ENCODE assay signal across 25 mouse cellular contexts in the genomic region with DNA sequence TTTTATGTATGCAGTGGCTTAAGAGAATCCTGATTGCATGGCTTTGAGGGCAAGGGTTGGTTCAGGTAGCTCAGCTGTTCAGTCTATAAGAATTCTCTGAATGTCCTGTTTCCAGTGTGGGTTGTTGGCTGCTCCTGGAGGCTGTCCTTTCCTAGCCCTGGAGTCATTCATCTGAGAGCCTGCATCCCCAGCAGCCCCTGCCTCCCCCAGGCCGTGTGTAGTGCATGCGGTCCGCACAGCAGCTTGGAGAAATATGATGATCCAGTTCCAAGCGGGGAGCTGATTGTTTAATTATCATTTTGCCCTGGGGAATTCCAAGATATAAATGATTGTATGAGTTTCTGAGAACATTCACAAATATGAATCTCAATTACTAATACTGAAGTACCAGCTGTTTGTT. TPM values are rescaled to one million over a fixed set of nuclear protein-coding genes. Genes with fewer than 3 reads are reported as not detected.
A peak's percentile ranks its signal among the peaks of the same experiment; 100 is the strongest.
DNase-seq lines count a peak whose midpoint lies in the region; ATAC-seq and TF ChIP-seq lines count a peak whose summit lies in the region.
"Had no signal": no experiment of that assay in that cellular context is flagged by ENCODE, and none has a peak within 500 bp of the region (broad histone marks: within the 10 kb centered on the region; RNA-seq: fewer than 3 reads in every experiment).

No protein-coding gene starts in this region.

- H3K27ac ChIP-seq in hindbrain, embryonic 13.5 days, result peak overlapping the region; percentile 52; the same call in 1 of the 2 replicates
- H3K27ac ChIP-seq in hindbrain, postnatal 0 days, result no peak overlapping the region
- peak overlapping the region; percentile 59 for H3K27ac ChIP-seq in kidney, embryonic 16.5 days (ENCODE audit: low read length)
- 0 out of 2 replicates have a peak overlapping the region, but pooled peaks have one; percentile 17 for H3K27ac ChIP-seq in brown adipose tissue, adult 24 weeks (replicated peaks; ENCODE audit: low read depth, low read length)
- H3K27ac ChIP-seq: midbrain, embryonic 12.5 days had no signal

- H3K27me3 ChIP-seq in hindbrain, embryonic 13.5 days, result no peaks in the 10 kb centered on the region
- H3K27me3 ChIP-seq in hindbrain, postnatal 0 days (ENCODE audit: insufficient read depth, low read length), result no peaks in the 10 kb centered on the region
- no peaks in the 10 kb centered on the region for H3K27me3 ChIP-seq in kidney, embryonic 16.5 days (ENCODE audit: insufficient read depth, low read length)
- H3K27me3 ChIP-seq: embryonic facial prominence, embryonic 15.5 days; liver, embryonic 12.5 days; midbrain, embryonic 12.5 days had no signal

- H3K9me3 ChIP-seq in hindbrain, embryonic 13.5 days, result no peaks in the 10 kb centered on the region
- no peaks in the 10 kb centered on the region for H3K9me3 ChIP-seq in hindbrain, postnatal 0 days (ENCODE audit: low read length)
- H3K9me3 ChIP-seq in kidney, embryonic 16.5 days (ENCODE audit: low read length), result no peaks in the 10 kb centered on the region
- H3K9me3 ChIP-seq: embryonic facial prominence, embryonic 15.5 days; liver, embryonic 12.5 days; midbrain, embryonic 12.5 days had no signal

- H3K4me3 ChIP-seq in hindbrain, embryonic 13.5 days, result no peak overlapping the region
- no peak overlapping the region for H3K4me3 ChIP-seq in hindbrain, postnatal 0 days (ENCODE audit: low read length)
- H3K4me3 ChIP-seq in kidney, embryonic 16.5 days (ENCODE audit: low read length), result no peak overlapping the region
- no peak overlapping the region for H3K4me3 ChIP-seq in brown adipose tissue, adult 24 weeks (ENCODE audit: insufficient read depth, low read depth, low read length)
- H3K4me3 ChIP-seq: embryonic facial prominence, embryonic 15.5 days; liver, embryonic 12.5 days; midbrain, embryonic 12.5 days had no signal

- DNase-seq in heart, adult 11 months, result peak; percentile 64
- DNase-seq in heart, postnatal 14 days, result no peak
- DNase-seq in hindbrain, postnatal 0 days (ENCODE audit: low spot score), result no peak
- DNase-seq in kidney, adult 18-20 months, result no peak
- DNase-seq: adrenal gland, postnatal 14 days; cerebellum, adult 8-10 months; cerebellum, postnatal 36 days; embryo, embryonic 11 days; heart, postnatal 36 days; kidney, adult 11 months; layer of hippocampus, postnatal 36 days; lung, adult 18-20 months; lung, postnatal 14 days; retina, postnatal 1 day; right cerebral cortex, postnatal 25 days; spleen, adult 18-20 months had no signal

- H3K9ac ChIP-seq in hindbrain, embryonic 13.5 days, result no peak overlapping the region
- H3K9ac ChIP-seq in hindbrain, postnatal 0 days (replicated peaks; ENCODE audit: low read length), result no peak overlapping the region
- no peak overlapping the region for H3K9ac ChIP-seq in kidney, embryonic 16.5 days (replicated peaks; ENCODE audit: low read length)
- H3K9ac ChIP-seq: embryonic facial prominence, embryonic 15.5 days; liver, embryonic 12.5 days; midbrain, embryonic 12.5 days had no signal

- ATAC-seq in hindbrain, embryonic 13.5 days (ENCODE audit: low FRiP score), result peak; percentile 57; the same call in 1 of the 2 replicates
- no peak for ATAC-seq in hindbrain, postnatal 0 days
- no peak for ATAC-seq in kidney, embryonic 16.5 days (ENCODE audit: low FRiP score, low TSS enrichment)
- no peak for ATAC-seq in granulocyte monocyte progenitor cell, adult 5-6 weeks (replicated peaks; ENCODE audit: poor library complexity, severe bottlenecking)
- ATAC-seq: activated CD4-positive, CD25-positive, alpha-beta regulatory T cell, adult 4 months; forebrain, embryonic 14.5 days; liver, embryonic 12.5 days had no signal

- H3K4me1 ChIP-seq in hindbrain, embryonic 13.5 days (replicated peaks), result peaks cover 10% of the 10 kb centered on the region
- H3K4me1 ChIP-seq in hindbrain, postnatal 0 days (ENCODE audit: insufficient read depth, low read length), result peaks cover 4% of the 10 kb centered on the region; the same call in 1 of the 2 replicates
- peaks cover 15% of the 10 kb centered on the region for H3K4me1 ChIP-seq in kidney, embryonic 16.5 days (ENCODE audit: insufficient read depth, low read length)
- peaks cover 20% of the 10 kb centered on the region for H3K4me1 ChIP-seq in brown adipose tissue, adult 24 weeks (ENCODE audit: control insufficient read depth, insufficient read depth, insufficient read length, low read length)
- H3K4me1 ChIP-seq: midbrain, embryonic 12.5 days had no signal

- intact Hi-C loops in heart, postnatal 14 days (cut with DNase I), result loop anchor here (5.0 kb wide), 1 partner anchor 48 kb away; no protein-coding TSS in a partner anchor

- 65% methylated on average over 4 of the region's 4 CpGs for WGBS in hindbrain, embryonic 13.5 days
- 60% methylated on average over 4 of the region's 4 CpGs for WGBS in hindbrain, postnatal 0 days
- WGBS in kidney, embryonic 16.5 days, result 53% methylated on average over 4 of the region's 4 CpGs

- H3K36me3 ChIP-seq in hindbrain, embryonic 13.5 days, result no peaks in the 10 kb centered on the region
- H3K36me3 ChIP-seq in hindbrain, postnatal 0 days (ENCODE audit: insufficient read depth, low read length), result no peaks in the 10 kb centered on the region
- no peaks in the 10 kb centered on the region for H3K36me3 ChIP-seq in kidney, embryonic 16.5 days (ENCODE audit: insufficient read depth, low read length)
- H3K36me3 ChIP-seq: embryonic facial prominence, embryonic 15.5 days; liver, embryonic 12.5 days; midbrain, embryonic 12.5 days had no signal

- TF ChIP-seq CTCF in hindbrain, postnatal 0 days (IDR thresholded peaks at IDR 0.05; ENCODE audit: low read depth), result no peak

- no peak overlapping the region for H3K4me2 ChIP-seq in hindbrain, embryonic 13.5 days
- H3K4me2 ChIP-seq in hindbrain, postnatal 0 days (ENCODE audit: low read depth, low read length), result no peak overlapping the region
- H3K4me2 ChIP-seq in kidney, embryonic 16.5 days (replicated peaks; ENCODE audit: low read depth, low read length), result no peak overlapping the region
- H3K4me2 ChIP-seq: embryonic facial prominence, embryonic 15.5 days; liver, embryonic 12.5 days; midbrain, embryonic 12.5 days had no signal

RNA-seq across cellular contexts. Expression of gene 2010111I01Rik, which starts 14.5 kb away (rescaled TPM):
- total RNA-seq in heart, postnatal 14 days (2021), result 100 to 1,000 TPM; 109 to 114 TPM
- polyA plus RNA-seq in hindbrain, embryonic 13.5 days (2015; fragmentation: Nextera tagmentation; extraction: Ambion mirVana), result 35.7 and 36.5 TPM in 2 replicates
- 29.8 and 35.3 TPM in 2 replicates for total RNA-seq in hindbrain, postnatal 0 days (2014; rRNA removed)
- 15.9 and 18.6 TPM in 2 replicates for polyA plus RNA-seq in hindbrain, postnatal 0 days (2015; fragmentation: Nextera tagmentation; extraction: Ambion mirVana)
- 146 and 147 TPM in 2 replicates for polyA plus RNA-seq in kidney, embryonic 16.5 days (2015; fragmentation: Nextera tagmentation; extraction: Ambion mirVana)
- polyA plus RNA-seq in brown adipose tissue, adult 24 weeks (2012; ENCODE audit: insufficient read depth, insufficient read length, missing spikeins), result 10.7 and 24.7 TPM in 2 replicates
- total RNA-seq in granulocyte monocyte progenitor cell, adult 5-6 weeks (2014; fragmentation: Nextera tagmentation), result 86.8 and 97.6 TPM in 2 replicates
- total RNA-seq in granulocyte monocyte progenitor cell, adult 5-6 weeks (2017), result 61.9 and 91.1 TPM in 2 replicates
